25 mouse cellular contexts compared by ENCODE assay signal in the genomic region with DNA sequence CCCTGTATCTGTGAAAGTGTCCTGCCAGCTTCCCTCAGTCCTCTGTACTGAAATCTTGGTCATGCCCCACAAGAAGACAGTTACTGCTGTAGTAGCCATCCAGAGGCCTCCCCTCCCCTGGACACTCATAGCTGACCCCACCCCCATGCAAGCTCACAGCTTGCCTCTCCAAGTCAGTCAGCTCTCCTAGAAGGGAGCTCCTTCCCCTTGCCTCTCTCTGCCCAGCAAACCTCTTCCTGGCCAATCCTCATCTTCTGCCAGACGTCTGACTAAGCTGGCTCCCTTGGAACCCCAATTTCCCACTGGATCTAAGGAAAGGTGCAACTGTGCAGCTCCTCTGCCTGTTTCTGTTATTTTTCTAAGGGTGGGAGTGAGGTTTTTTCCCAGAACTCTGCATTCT.
"Had no signal": no experiment of that assay in that cellular context is flagged by ENCODE, and none has a peak within 500 bp of the region (broad histone marks: within the 10 kb centered on the region; RNA-seq: fewer than 3 reads in every experiment).

No protein-coding gene starts in this region.

- H3K36me3 ChIP-seq: heart, embryonic 10.5 days; heart, embryonic 13.5 days; heart, embryonic 15.5 days; hindbrain, embryonic 13.5 days; hindbrain, embryonic 15.5 days; intestine, embryonic 15.5 days; kidney, embryonic 15.5 days; limb, embryonic 13.5 days; limb, embryonic 15.5 days; liver, embryonic 12.5 days had no signal

- H3K4me2 ChIP-seq: heart, embryonic 13.5 days; heart, embryonic 15.5 days; hindbrain, embryonic 13.5 days; hindbrain, embryonic 15.5 days; intestine, embryonic 15.5 days; kidney, embryonic 15.5 days; limb, embryonic 13.5 days; limb, embryonic 15.5 days; liver, embryonic 12.5 days had no signal

- H3K4me3 ChIP-seq: heart, embryonic 10.5 days; heart, embryonic 13.5 days; heart, embryonic 15.5 days; hindbrain, embryonic 13.5 days; hindbrain, embryonic 15.5 days; intestine, embryonic 15.5 days; kidney, embryonic 15.5 days; limb, embryonic 13.5 days; limb, embryonic 15.5 days; liver, embryonic 12.5 days had no signal

- H3K27ac ChIP-seq: heart, embryonic 10.5 days; heart, embryonic 13.5 days; heart, embryonic 15.5 days; hindbrain, embryonic 13.5 days; hindbrain, embryonic 15.5 days; hindbrain, postnatal 0 days; intestine, embryonic 15.5 days; kidney, embryonic 15.5 days; kidney, postnatal 0 days; limb, embryonic 13.5 days; limb, embryonic 15.5 days; liver, embryonic 12.5 days had no signal

- H3K9ac ChIP-seq: heart, embryonic 13.5 days; heart, embryonic 15.5 days; hindbrain, embryonic 13.5 days; hindbrain, embryonic 15.5 days; intestine, embryonic 15.5 days; kidney, embryonic 15.5 days; limb, embryonic 13.5 days; limb, embryonic 15.5 days; liver, embryonic 12.5 days had no signal

- ATAC-seq: intestine, embryonic 15.5 days; liver, embryonic 12.5 days had no signal

- DNase-seq: gastrocnemius, postnatal 14 days; gastrocnemius, postnatal 36 days; heart, adult 18-20 months; heart, postnatal 14 days; heart, postnatal 36 days; kidney, adult 11 months; kidney, adult 2 months; kidney, adult 9 months; kidney, postnatal 14 days; kidney, postnatal 36 days; layer of hippocampus, adult 9-11 months; layer of hippocampus, postnatal 36 days; left cerebral cortex, postnatal 4 days had no signal

- H3K9me3 ChIP-seq: heart, embryonic 10.5 days; heart, embryonic 13.5 days; heart, embryonic 15.5 days; hindbrain, embryonic 13.5 days; hindbrain, embryonic 15.5 days; intestine, embryonic 15.5 days; kidney, embryonic 15.5 days; limb, embryonic 13.5 days; limb, embryonic 15.5 days; liver, embryonic 12.5 days had no signal

- H3K27me3 ChIP-seq: heart, embryonic 13.5 days; heart, embryonic 15.5 days; hindbrain, embryonic 13.5 days; hindbrain, embryonic 15.5 days; intestine, embryonic 15.5 days; kidney, embryonic 15.5 days; limb, embryonic 13.5 days; limb, embryonic 15.5 days; liver, embryonic 12.5 days had no signal

- H3K4me1 ChIP-seq: heart, embryonic 13.5 days; heart, embryonic 15.5 days; intestine, embryonic 15.5 days; kidney, embryonic 15.5 days; limb, embryonic 13.5 days; limb, embryonic 15.5 days; liver, embryonic 12.5 days had no signal
